Mouse (Mus musculus) inflammation-experienced regulatory T-cells, adult 6 months (primary cell): Measurements from ENCODE around the gene Spag4. TPM values are rescaled to one million over a fixed set of nuclear protein-coding genes. Genes with fewer than 3 reads are reported as not detected.

ENCODE experiments used
- ATAC-seq: one replicate; pipeline ENCODE4 v1.8.0; 2017
- polyA plus RNA-seq, 3 experiments: library from polyadenylated mRNA; unstranded; fragments of 100-300 nt; shearing (Covaris generic); gene quantifications; one replicate each; pipeline ENCODE4 v1.2.1; 2017

Gene Spag4
- under 1 TPM in 1 of 3 experiments, not detected in 2; 0.13 TPM for polyA plus RNA-seq

GRCm38 (mm10) chr2:156065099-156066041 lies at the start of gene Spag4:
Gene Spag4 (plus strand): TSS chr2:156065175.
- peak; percentile 82 for ATAC-seq

DNA sequence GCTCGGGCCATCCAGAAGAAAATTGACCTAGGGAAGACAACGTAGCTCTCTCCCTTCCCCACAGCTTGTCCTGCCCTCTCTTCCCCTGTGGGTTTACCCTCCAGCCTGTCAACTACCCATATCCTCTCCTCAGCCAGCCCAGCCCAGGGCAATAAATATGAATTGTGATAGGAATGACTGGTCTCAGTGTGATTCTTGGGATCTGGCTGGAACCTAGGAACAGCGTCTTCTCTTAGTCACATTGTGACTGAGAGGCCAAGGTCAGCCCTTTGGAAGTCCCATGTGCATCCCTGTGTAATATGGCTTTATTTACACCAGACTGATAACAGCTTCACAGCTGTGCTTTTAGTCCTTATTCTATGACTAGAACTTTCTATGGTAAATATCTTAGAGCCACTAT lies 46.9 kb upstream of the Spag4 start:
- ATAC-seq = no peak

DNA sequence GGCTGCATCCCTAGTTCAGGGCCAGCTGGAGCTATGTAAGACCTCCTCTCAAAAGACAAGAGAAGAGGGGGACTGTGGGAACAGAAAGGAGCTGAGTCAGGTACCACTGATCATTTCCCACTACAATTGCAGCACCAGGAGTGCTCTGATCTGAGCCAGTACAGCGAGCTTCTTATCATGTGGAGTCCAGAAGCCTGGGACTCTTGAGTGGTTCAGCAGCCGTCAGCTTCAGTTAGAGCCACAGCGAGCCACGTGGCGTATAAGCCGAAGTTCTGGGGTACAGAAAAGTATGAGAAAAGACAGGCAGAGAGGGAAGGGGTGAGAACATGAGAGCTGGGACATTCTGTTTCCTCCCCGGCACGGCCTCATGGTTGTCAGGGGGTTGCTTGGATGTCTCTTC lies 43.8 kb upstream of the Spag4 start:
- ATAC-seq = no peak

DNA sequence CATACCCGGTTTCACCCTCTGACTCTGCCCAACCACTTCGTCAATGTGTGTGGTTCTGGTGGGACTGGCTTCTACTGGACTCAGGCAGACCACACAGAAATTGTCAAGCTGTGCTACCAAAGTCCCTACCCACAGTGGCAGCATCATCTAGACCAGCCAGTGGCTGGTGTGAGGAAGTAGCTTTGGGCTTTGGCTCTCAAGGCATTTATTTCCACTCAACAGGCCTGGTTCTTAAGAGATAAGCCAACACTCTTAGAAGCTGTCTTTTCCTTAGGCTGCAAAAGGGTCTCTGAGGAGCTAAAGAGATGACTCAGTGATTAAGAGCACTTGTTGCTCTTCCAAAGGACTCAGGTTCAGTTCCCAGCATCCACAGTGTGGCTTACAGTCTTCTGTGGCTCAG lies 43.2 kb upstream of the Spag4 start:
- ATAC-seq = no peak

- no peak for ATAC-seq
Measured at GRCm38 (mm10) chr2:156025482-156025881, 39.5 kb upstream of the Spag4 start.

DNA sequence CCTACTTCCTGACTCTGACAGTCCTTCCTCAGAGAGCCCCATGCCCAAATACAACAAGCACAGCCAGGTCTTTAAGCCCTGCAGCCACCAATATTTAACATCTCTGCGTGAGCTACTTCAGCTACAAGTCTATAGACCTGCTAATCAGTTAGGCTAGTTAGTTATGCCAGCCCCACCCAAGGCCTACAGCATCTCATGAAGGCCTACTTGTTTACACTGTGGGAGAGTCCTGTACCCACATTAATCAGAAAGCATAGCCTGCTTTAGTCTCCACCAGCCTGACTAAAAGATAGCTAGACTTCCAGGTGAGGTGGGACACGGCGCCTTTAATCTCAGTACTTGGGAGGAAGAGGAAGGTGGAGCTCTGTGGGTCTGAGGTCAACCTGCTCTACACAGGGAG lies 25.6 kb upstream of the Spag4 start:
- ATAC-seq = no peak

- no peak for ATAC-seq
Measured at GRCm38 (mm10) chr2:156042903-156043302, 22.1 kb upstream of the Spag4 start.

DNA sequence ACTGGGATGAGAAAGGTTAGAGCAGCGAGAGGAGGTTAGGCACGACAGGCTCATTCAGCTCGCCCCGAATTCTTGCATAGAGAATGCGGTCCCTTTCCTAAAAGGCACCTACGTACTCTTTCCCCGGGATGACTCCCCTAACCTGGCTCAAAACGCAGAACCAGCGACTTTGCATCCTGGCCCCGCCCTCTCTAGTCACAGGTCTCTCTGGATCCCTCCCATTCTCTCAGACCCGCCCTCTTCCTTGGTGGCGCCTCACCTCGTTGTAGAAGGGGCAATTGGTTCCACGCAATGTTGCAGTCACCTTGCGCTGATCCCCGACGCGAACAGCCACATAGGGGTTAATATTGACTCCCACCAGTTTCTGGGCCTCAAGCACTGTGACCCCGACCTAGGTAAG lies 17.0 kb upstream of the Spag4 start:
- no peak for ATAC-seq

DNA sequence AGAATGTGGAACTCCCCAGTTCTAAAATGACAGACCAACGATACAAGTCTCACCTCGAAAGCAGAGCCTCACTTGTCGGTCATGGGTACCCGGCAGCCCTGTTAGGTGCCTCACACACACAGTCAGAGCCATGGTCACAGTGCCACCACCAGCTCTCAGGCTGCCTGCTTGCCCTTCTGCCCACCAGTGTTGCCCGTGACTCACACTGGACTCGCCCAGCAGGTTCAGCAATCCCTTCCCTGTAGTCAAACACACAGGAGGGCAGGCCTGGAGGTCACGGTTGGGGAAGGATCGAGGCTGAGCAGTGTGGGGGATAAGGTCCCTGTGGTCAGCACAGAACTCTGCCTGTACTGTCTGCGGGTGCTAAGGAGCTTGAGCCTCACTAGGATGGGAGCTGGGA lies 12.2 kb upstream of the Spag4 start, which contains the start of gene Fer1l4:
Fer1l4 (minus strand) TSS at position 132 of the 400 bp plus-strand sequence.
- ATAC-seq = no peak

DNA sequence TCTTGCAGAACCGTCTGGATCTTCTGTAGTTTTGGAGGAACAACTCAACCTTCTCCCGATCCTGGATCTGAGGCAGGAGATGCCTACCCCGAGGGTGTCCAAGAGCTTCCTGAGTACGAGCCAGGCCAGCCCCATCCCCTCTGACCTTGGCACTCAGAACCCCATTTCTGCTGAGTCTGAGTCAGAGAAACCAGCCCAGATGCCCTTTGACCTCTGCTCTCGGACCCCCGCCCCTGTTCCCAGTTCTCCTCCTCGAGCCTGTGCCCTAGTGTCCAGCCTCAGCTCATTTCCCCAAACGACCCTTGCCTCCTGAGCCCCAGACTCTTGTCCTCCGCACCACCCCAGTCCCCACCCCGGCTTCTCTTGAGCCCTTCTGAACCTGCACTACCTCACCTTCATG lies 1.2 kb downstream of the Spag4 start:
- ATAC-seq = no peak

DNA sequence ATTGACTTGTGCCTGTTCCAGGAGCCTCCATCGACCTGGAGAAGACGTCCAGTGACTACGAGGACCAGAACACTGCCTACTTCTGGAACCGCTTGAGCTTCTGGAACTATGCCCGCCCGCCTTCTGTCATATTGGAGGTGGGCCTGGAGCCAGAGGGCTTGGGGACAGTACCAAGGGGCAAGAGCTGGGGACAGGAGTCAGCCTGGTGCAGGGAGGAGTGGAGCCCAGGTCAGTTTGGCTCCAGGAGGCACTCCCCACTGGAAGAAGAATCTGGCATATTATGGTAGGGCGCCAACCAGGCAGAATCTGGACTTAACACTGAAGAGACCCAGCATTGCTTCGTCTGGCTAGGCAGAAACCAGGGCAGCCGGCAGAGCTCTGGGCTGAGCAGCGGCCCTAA lies 2.9 kb downstream of the Spag4 start:
- ATAC-seq = no peak

- no peak for ATAC-seq
Measured at GRCm38 (mm10) chr2:156071236-156071635, 6.3 kb downstream of the Spag4 start.

DNA sequence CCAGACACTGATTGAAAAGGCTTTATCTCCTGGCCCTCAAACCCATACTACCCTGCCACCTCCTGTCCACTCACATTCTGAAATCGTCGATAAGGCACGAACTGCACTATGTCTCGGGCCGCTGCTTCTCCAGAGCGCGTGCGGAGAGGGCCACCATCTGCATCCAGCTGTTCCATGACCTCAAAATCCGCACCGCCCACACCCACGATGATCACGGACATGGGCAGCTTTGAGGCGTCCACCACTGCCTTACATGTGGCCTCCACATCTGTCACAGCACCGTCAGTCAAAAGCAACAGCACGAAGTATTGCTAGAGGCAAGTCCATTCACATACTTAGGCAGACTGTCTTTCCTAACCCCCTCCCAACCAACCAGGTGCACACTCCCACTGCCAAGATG lies 8.8 kb downstream of the Spag4 start:
- ATAC-seq = no peak

GRCm38 (mm10) chr2:156077461-156077860 lies 12.5 kb downstream of the Spag4 start:
- ATAC-seq = no peak

DNA sequence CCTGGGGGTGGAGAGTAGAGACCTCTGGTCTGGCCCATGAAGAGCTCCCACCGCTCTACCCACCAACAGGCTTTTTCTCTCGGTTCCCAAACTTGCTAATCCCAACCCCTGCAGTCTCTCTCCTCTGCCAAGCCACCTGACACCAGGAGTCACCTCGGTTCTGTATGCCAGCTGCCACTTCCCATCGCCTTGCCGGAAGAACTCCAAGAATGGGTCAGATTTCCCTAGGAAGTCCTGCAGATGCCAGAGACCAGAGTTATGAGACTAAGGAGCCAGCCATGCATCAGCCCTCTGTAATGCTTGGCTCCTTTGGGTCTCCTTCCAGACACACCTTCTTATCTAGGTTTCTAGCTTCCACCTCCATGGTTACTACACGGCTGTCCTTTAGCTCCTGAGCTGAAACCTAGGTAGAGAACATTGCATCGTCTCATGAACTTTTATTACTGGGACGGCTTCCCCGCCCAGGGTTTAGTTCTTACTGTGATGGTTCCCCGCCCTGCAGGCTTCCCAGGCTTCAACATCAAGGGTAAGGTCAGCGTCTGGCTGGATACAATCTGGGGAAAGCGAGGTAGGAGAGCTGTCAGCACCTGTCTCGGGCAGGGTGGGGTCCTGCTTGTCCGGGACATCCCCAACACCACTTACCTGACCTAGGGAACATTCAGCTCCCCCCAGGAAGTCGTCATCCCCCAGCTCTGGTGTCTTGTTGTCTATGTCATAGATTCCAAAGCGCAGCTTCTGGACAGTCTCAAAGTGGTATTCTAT lies 13.6 kb downstream of the Spag4 start:
- no peak for ATAC-seq

DNA sequence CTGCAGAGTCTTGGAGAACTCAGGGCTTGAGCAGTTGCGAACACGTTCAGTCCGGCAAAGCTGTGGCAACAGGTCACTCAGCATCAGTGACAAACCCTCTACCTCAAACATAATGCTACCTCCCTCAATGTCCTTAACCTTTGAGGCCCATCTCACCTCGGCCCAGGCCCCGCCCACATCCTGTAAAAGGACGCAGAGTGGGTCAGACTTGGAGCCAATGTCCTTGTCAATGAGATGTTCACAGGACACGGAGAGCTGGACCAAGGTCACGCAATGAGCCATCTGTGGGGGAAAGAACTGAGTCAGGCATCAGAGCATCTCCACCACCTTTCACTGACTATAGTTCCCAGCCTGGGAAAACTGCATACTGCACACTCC lies 14.2 kb downstream of the Spag4 start:
- ATAC-seq = no peak

- ATAC-seq = no peak
Measured at GRCm38 (mm10) chr2:156079674-156080073, 14.7 kb downstream of the Spag4 start.

DNA sequence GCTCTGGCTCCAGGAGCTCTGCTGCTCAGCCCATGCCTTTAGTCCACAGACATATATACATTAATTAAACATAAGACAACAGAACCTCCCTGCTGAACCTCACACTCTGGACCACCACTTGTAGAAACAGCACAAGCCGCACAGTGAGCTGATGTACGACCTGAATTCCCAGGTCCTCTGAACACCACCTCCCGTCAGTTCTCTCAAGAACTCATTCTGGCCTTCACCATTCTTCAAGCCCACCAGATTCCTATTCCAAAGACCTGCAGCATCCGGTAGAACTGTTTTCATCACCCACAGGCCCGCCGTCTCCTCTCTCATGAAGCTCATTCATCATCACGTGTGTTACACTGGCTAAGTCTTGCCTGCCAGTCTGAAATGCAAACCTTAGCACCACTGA lies 15.4 kb downstream of the Spag4 start:
- ATAC-seq = no peak

- ATAC-seq = no peak
Measured at GRCm38 (mm10) chr2:156084541-156084940, 19.6 kb downstream of the Spag4 start.

GRCm38 (mm10) chr2:156087391-156088110 lies 22.6 kb downstream of the Spag4 start:
- no peak for ATAC-seq

GRCm38 (mm10) chr2:156089799-156090198 lies 24.8 kb downstream of the Spag4 start:
- ATAC-seq = no peak

DNA sequence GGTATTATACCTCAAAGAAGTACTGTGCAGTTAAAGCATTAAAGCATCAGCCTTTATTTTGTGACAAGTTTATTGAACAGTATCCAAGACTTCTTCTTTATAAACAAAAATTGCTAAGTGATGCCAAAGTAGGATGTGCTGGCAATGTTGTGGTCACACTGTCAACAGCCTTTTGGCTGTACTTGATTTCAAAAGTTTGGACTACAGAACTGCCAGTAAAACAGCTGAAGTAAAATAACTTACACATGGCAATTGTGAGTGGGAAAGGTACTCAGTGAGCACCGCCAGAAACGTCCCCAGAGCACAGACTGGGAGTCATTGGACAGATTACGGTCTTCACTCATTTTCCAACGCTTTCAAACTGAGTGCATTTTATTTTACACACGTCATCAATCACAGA lies 27.0 kb downstream of the Spag4 start:
- ATAC-seq = no peak
